Mouse (Mus musculus) heart, adult 2 months (tissue): ENCODE data around the gene Lrrc63. TPM values are rescaled to one million over a fixed set of nuclear protein-coding genes. Genes with fewer than 3 reads are reported as not detected.

Source experiments
- DNase-seq, 2 experiments: peaks; one replicate each; pipeline ENCODE4 v3.0.0; 2021
- H3K27ac ChIP-seq: fragments of 200-600 bp; 2 replicates; pipeline ENCODE4 v1.8.1; 2022
- H3K27me3 ChIP-seq: fragments of 200-500 bp; 2 replicates; pipeline ENCODE4 v1.6.1; 2012; ENCODE audit warnings: mild to moderate bottlenecking, low read length, inconsistent platforms, mixed read lengths; ENCODE audit not compliant: control insufficient read depth, insufficient read depth
- H3K36me3 ChIP-seq: fragments of 200-500 bp; 2 replicates; pipeline ENCODE4 v1.6.1; 2012; ENCODE audit warnings: low read length, inconsistent platforms; ENCODE audit not compliant: control insufficient read depth, insufficient read depth
- H3K4me1 ChIP-seq: fragments of 200-500 bp; 2 replicates; pipeline ENCODE4 v1.6.1; 2011; ENCODE audit warnings: low read length; ENCODE audit not compliant: control insufficient read depth, insufficient read depth
- H3K4me3 ChIP-seq: fragments of 200-600 bp; 2 replicates; pipeline ENCODE4 v1.8.1; 2022
- H3K79me2 ChIP-seq: fragments of 200-500 bp; replicated peaks from 2 replicates; pipeline ENCODE4 v1.6.1; 2012; ENCODE audit warnings: mild to moderate bottlenecking, inconsistent platforms, low read length, moderate library complexity, mixed read lengths; ENCODE audit not compliant: control insufficient read depth, insufficient read depth
- H3K9ac ChIP-seq: fragments of 200-500 bp; 2 replicates; pipeline ENCODE4 v1.6.1; 2012; ENCODE audit warnings: low read depth, mild to moderate bottlenecking, control low read depth, inconsistent platforms, low read length, mixed read lengths
- CTCF ChIP-seq: fragments of 200-600 bp; IDR thresholded peaks from 2 replicates; pipeline ENCODE4 v1.8.1; 2022; ENCODE audit warnings: antibody characterized with exemption, mild to moderate bottlenecking, moderate library complexity
- EP300 ChIP-seq: fragments of 200-500 bp; IDR thresholded peaks from 2 replicates; pipeline ENCODE4 v1.6.1; 2011; ENCODE audit warnings: low read depth, low read length, control low read depth; ENCODE audit not compliant: insufficient read depth
- POLR2A ChIP-seq: fragments of 200-500 bp; IDR thresholded peaks from 2 replicates; pipeline ENCODE4 v1.6.1; 2011; ENCODE audit warnings: mild to moderate bottlenecking, low read depth, low read length, control low read depth; ENCODE audit not compliant: insufficient read depth
- WGBS: fragments of 180-500 bp; shearing (Covaris S2); methylation state at CpG from one replicate; pipeline ENCODE4 v1.1.7; 2018; 5-methylcytosine and 5-hydroxymethylcytosine counted together
- intact Hi-C: fragments of 180-260 bp; cut with DNase I; formaldehyde crosslinking; loops from one replicate; pipeline ENCODE4 v1.15.1; 2025
- polyA plus RNA-seq: library from polyadenylated mRNA; depleted of rRNA; stranded (reverse); fragments of >200 nt; gene quantifications from 2 replicates; pipeline ENCODE4 v1.2.3, GENCODE M21; 2012; rRNA removed
- total RNA-seq, 2 experiments: library from RNA; stranded (reverse); gene quantifications; 2 replicates each; pipeline ENCODE4 v1.2.3; 2021

The Lrrc63 gene
- total and polyA plus RNA-seq, 3 experiments: 0.04 TPM; not detected in 2

GRCm38 (mm10) chr14:75056861-75057431, 73.7 kb downstream of the Lrrc63 start:
- Histone ChIP-seq H3K27me3 (no peaks in the 10 kb centered on the region), H3K4me3 (no peak overlapping the region), H3K79me2 (no peaks in the 10 kb centered on the region), H3K36me3 (no peaks in the 10 kb centered on the region), H3K9ac (no peak overlapping the region), H3K27ac (no peak overlapping the region), H3K4me1 (peaks cover 2% of the 10 kb centered on the region)
- intact Hi-C loops: no loop called here
- DNase-seq: peak in 1 of 2 experiments; percentile 23
- WGBS: 55% methylated on average over 9 of the region's 9 CpGs
- no peak for TF ChIP-seq CTCF
- TF ChIP-seq EP300: no peak
- no peak for TF ChIP-seq POLR2A

GRCm38 (mm10) chr14:75054455-75055343, 76.0 kb downstream of the Lrrc63 start:
- intact Hi-C loops: no loop called here
- no peak for TF ChIP-seq EP300
- no peak for TF ChIP-seq POLR2A
- TF ChIP-seq CTCF: no peak

GRCm38 (mm10) chr14:75052451-75052850, 78.2 kb downstream of the Lrrc63 start:
- H3K79me2 ChIP-seq: no peaks in the 10 kb centered on the region
- intact Hi-C loops: no loop called here
- no peaks in the 10 kb centered on the region for H3K27me3 ChIP-seq
- whole genome bisulfite sequencing: 51% methylated on average over 8 of the region's 8 CpGs
- no peak overlapping the region for H3K4me3 ChIP-seq
- no peaks in the 10 kb centered on the region for H3K36me3 ChIP-seq
- no peak overlapping the region for H3K27ac ChIP-seq
- no peaks in the 10 kb centered on the region for H3K4me1 ChIP-seq
- no peak overlapping the region for H3K9ac ChIP-seq
- no peak for DNase-seq
- peak; percentile 24 for TF ChIP-seq CTCF
- TF ChIP-seq EP300: no peak

More at GRCm38 (mm10) chr14:75054455-75055343, 76.0 kb downstream of the Lrrc63 start:
- Histone ChIP-seq H3K4me1 (no peaks in the 10 kb centered on the region), H3K27ac (no peak overlapping the region), H3K4me3 (no peak overlapping the region), H3K9ac (no peak overlapping the region), H3K79me2 (no peaks in the 10 kb centered on the region), H3K27me3 (no peaks in the 10 kb centered on the region), H3K36me3 (no peaks in the 10 kb centered on the region)
- DNase-seq: no peak
- WGBS: 61% methylated on average over 14 of the region's 14 CpGs

DNA sequence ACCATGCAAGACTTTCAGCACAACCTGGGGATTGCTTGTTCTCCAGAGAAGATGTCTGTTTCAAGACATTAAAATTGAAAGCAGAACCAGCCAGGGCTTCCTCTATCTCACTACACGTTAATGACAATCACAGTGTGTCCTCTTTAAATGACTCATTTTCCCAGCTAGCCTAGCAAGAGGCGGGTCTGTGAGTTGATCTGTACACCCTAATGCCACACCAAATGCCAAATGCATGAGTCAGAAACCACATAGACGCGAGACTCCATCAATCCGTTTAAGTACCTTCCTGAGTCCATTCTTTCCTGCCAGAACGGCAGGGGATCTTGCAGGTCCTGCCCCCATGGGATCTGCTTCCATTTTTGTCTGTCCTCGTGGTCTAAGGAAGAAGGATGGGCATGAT, 85.5 kb downstream of the Lrrc63 start:
- intact Hi-C loops: no loop called here
- no peaks in the 10 kb centered on the region for H3K79me2 ChIP-seq
- no peaks in the 10 kb centered on the region for H3K4me1 ChIP-seq
- no peak overlapping the region for H3K9ac ChIP-seq
- H3K27ac ChIP-seq: no peak overlapping the region
- no peak overlapping the region for H3K4me3 ChIP-seq
- no peak for TF ChIP-seq CTCF
- no peak for TF ChIP-seq EP300
- no peak for TF ChIP-seq POLR2A
- no peaks in the 10 kb centered on the region for H3K27me3 ChIP-seq
- H3K36me3 ChIP-seq: no peaks in the 10 kb centered on the region
- no peak for DNase-seq
- WGBS: 36% methylated on average over 7 of the region's 7 CpGs

DNA sequence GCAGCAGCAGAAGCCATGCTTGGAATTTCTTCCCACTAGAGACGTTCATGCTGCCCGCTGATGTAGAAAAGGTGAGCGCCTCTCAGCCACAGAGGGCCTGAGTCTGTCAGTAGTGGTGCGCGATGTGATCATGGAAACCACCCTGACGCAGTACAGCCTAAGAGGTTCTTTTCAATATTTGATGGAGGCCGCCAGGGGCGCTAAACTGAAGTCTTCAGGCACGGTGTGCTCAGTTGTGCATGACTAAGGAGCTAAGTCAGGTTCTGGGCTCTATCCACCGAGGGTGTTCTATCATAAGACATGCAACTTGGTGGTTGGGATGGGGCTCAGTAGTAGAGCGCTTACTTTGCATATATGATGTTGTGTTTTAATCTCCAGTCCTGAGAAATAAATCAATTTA, 95.2 kb downstream of the Lrrc63 start:
- DNase-seq: no peak
- intact Hi-C loops: no loop called here
- no peaks in the 10 kb centered on the region for H3K4me1 ChIP-seq
- no peak for TF ChIP-seq CTCF
- TF ChIP-seq POLR2A: no peak
- no peak for TF ChIP-seq EP300
- WGBS: 82% methylated on average over 11 of the region's 11 CpGs
- no peaks in the 10 kb centered on the region for H3K79me2 ChIP-seq
- no peak overlapping the region for H3K27ac ChIP-seq
- no peak overlapping the region for H3K9ac ChIP-seq
- no peaks in the 10 kb centered on the region for H3K36me3 ChIP-seq
- H3K27me3 ChIP-seq: no peaks in the 10 kb centered on the region
- H3K4me3 ChIP-seq: no peak overlapping the region

Other genes with a start within 250 kb of the Lrrc63 start
- gene Lrch1, start 183.0 kb downstream of the Lrrc63 start, total RNA-seq: 10 to 100 TPM; 14.8 to 17.1 TPM
- 7.5 and 10.7 TPM in 2 replicates for gene Lrch1, start 183.0 kb downstream of the Lrrc63 start, polyA plus RNA-seq
- 1 to 10 TPM in 1 of 2 experiments, under 1 TPM in 1; 0.55 to 1.2 TPM for gene Rubcnl, start 114.9 kb downstream of the Lrrc63 start, total RNA-seq
- gene Rubcnl, start 114.9 kb downstream of the Lrrc63 start, polyA plus RNA-seq: 1.3 and 1.5 TPM in 2 replicates
- gene Lcp1, start 220 bp upstream of the Lrrc63 start, total RNA-seq: 10 to 100 TPM; 14.3 to 15.2 TPM
- gene Lcp1, start 220 bp upstream of the Lrrc63 start, polyA plus RNA-seq: 6.8 and 9.2 TPM in 2 replicates
- gene Cpb2, start 111.4 kb upstream of the Lrrc63 start, total RNA-seq: not detected
- not detected in 2 replicates for gene Cpb2, start 111.4 kb upstream of the Lrrc63 start, polyA plus RNA-seq
- 10 to 100 TPM; 24.9 to 26.2 TPM for gene Zc3h13, start 153.5 kb upstream of the Lrrc63 start, total RNA-seq
- 5.2 and 5.5 TPM in 2 replicates for gene Zc3h13, start 153.5 kb upstream of the Lrrc63 start, polyA plus RNA-seq